Mouse (Mus musculus): Measurements from ENCODE around the gene Ndc1. TPM values are rescaled to one million over a fixed set of nuclear protein-coding genes. Genes with fewer than 3 reads are reported as not detected.

Gene Ndc1
- polyA plus RNA-seq, 1 experiment from 2014 or later = 32.6 TPM

DNA sequence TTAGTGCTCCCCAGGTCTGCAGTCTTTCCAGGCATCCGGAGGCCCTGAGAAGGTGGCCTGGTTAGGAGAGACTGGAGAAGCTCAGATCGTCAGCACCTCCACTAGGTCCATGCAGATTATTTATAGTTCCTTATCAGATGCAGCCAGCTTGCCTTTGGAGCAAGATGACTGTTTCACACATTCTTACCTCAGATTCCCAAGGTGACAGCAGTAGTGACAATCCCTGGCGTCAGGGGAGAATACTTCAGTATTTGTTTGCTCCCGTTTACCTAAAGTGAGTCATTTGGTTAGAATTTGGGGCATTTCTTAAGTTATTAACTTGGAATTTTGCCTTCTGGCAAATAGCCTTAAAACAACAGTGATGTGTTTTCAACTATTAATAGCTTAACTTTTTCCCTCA is 7.1 kb downstream of the Ndc1 start:
- H3K4me3 ChIP-seq (replicated peaks) = no peak overlapping the region
- peaks cover 34% of the 10 kb centered on the region for H3K36me3 ChIP-seq
- WGBS = 66% methylated on average over 4 of the region's 4 CpGs
- H3K27me3 ChIP-seq (replicated peaks) = no peaks in the 10 kb centered on the region
- no peak overlapping the region for H3K4me2 ChIP-seq (replicated peaks)
- no peak for ATAC-seq
- no peaks in the 10 kb centered on the region for H3K4me1 ChIP-seq (replicated peaks)
- H3K27ac ChIP-seq = no peak overlapping the region
- no peaks in the 10 kb centered on the region for H3K9me3 ChIP-seq
- no peak overlapping the region for H3K9ac ChIP-seq

DNA sequence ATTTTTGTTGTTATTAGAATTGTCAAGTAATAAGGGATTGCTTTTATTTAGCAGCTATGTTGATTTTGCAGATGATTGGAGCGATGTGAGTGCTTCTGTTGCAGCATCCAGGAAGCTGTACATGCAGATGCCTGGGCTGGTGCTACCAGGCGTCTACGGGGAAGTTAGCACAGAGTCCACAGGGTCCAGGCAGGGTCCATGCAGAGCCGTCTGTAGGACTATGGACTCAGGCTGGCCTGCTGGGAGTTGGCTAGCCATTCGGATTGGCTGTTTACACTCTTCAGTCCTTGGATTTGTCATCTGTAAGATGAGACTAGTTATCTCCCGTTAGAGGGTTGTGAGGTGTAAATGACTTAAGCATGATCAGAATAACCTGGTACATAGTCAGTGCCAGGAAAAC is 11.4 kb downstream of the Ndc1 start:
- Histone ChIP-seq H3K27me3 (replicated peaks) (no peaks in the 10 kb centered on the region), H3K27ac (no peak overlapping the region), H3K4me1 (replicated peaks) (no peaks in the 10 kb centered on the region), H3K36me3 (peaks cover 37% of the 10 kb centered on the region), H3K4me3 (replicated peaks) (no peak overlapping the region), H3K9me3 (no peaks in the 10 kb centered on the region), H3K4me2 (replicated peaks) (no peak overlapping the region), H3K9ac (no peak overlapping the region)
- 78% methylated on average over 6 of the region's 6 CpGs for WGBS
- peak; percentile 51; the same call in 1 of the 2 replicates for ATAC-seq

DNA sequence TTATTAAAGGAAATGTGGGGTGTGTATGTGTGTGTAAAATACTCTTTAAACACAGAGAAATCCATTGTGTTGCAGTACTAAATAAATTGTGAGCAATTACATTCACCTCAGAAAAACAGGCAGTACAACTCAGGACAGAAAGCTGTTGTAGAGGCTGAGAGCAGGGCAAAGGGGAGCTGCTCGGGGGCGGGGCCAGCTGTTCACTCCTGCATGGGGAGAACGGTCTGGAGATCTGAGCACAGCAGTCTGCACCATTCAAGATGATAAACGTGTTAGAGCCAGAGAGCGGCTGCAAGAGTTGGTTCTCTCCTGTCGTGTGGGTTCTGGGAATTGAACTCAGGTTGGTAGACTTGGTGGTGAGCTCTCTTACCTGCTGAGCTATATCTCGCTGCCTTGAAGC is 13.3 kb downstream of the Ndc1 start:
- WGBS = 68% methylated on average over 7 of the region's 7 CpGs
- H3K4me3 ChIP-seq (replicated peaks) = no peak overlapping the region
- H3K36me3 ChIP-seq = peaks cover 26% of the 10 kb centered on the region
- no peaks in the 10 kb centered on the region for H3K27me3 ChIP-seq (replicated peaks)
- H3K4me1 ChIP-seq (replicated peaks) = no peaks in the 10 kb centered on the region
- H3K4me2 ChIP-seq (replicated peaks) = no peak overlapping the region
- H3K9ac ChIP-seq = no peak overlapping the region
- no peak overlapping the region for H3K27ac ChIP-seq
- no peak for ATAC-seq
- H3K9me3 ChIP-seq = no peaks in the 10 kb centered on the region

DNA sequence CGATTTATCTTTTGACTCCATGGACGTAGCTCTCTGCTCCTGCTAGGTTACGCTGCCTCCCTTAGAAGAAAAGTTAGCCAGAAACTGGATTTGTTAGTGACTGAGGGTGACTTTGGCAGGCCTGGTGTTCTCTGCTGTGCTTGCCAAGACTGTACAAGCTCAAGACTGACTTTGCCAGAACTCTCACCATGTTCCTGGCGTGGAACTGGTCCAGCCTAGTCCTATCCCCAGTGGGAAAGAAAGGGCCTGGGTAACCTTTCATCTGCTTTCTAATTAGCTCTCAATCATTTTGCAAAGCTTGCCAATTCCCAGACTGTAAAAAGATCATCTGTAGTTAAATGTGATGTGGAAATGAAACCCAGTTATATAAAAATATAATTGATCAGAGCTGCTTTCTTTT is 19.5 kb downstream of the Ndc1 start:
- peaks cover 30% of the 10 kb centered on the region for H3K36me3 ChIP-seq

DNA sequence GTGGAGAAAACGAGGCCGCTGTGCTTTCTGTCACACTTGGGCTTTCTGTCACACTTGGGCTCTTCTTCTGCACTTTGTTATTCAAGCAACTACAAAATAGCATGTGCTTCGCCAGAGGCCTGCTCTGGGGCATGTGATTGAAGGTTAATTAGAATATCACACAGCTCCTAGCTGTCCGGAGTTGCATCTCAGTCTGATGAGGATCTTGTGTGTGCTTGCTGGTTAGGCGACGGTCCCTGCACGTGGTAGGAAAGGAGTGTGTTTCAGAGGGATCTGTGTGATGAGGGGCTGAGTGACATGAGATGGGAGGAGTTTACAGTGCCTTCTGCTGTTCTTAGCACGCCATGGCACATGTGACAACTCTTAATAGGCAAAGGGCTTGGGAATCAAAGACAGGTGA is 19.9 kb downstream of the Ndc1 start:
- no peak overlapping the region for H3K9ac ChIP-seq
- no peaks in the 10 kb centered on the region for H3K27me3 ChIP-seq (replicated peaks)
- 95% methylated on average over 8 of the region's 8 CpGs for WGBS
- no peak overlapping the region for H3K4me2 ChIP-seq (replicated peaks)
- no peak overlapping the region for H3K27ac ChIP-seq
- H3K4me3 ChIP-seq (replicated peaks) = no peak overlapping the region
- peaks cover 33% of the 10 kb centered on the region for H3K36me3 ChIP-seq
- no peaks in the 10 kb centered on the region for H3K4me1 ChIP-seq (replicated peaks)
- ATAC-seq = no peak
- H3K9me3 ChIP-seq = no peaks in the 10 kb centered on the region

More for the DNA sequence above, 19.5 kb downstream of the Ndc1 start:
- ATAC-seq = no peak
- 96% methylated on average over 4 of the region's 4 CpGs for WGBS
- H3K27me3 ChIP-seq (replicated peaks) = no peaks in the 10 kb centered on the region
- H3K4me2 ChIP-seq (replicated peaks) = no peak overlapping the region
- H3K27ac ChIP-seq = no peak overlapping the region
- no peak overlapping the region for H3K4me3 ChIP-seq (replicated peaks)
- H3K9me3 ChIP-seq = no peaks in the 10 kb centered on the region
- no peaks in the 10 kb centered on the region for H3K4me1 ChIP-seq (replicated peaks)
- no peak overlapping the region for H3K9ac ChIP-seq

DNA sequence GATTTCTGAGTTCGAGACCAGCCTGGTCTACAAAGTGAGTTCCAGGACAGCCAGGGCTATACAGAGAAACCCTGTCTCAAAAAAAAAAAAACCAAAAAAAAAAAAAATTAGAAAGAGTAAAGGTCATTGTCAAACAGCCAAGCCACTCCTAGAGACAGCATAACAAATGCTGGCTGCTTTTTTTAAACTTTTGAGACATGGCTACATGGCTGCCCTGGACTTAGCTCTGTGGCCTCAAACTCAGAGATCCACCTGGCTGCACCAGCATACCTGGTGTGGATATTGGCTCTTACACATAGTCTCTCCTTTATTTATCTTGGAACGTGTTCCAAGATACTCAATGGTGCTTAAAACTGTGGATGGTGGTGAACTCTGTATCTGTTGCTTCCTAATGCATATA is 20.7 kb downstream of the Ndc1 start:
- Histone ChIP-seq H3K4me3 (replicated peaks) (no peak overlapping the region), H3K27me3 (replicated peaks) (no peaks in the 10 kb centered on the region), H3K4me1 (replicated peaks) (no peaks in the 10 kb centered on the region), H3K9me3 (no peaks in the 10 kb centered on the region), H3K36me3 (peaks cover 30% of the 10 kb centered on the region), H3K27ac (no peak overlapping the region), H3K9ac (no peak overlapping the region), H3K4me2 (replicated peaks) (no peak overlapping the region)
- 86% methylated on average over 2 of the region's 2 CpGs for WGBS
- ATAC-seq = no peak

DNA sequence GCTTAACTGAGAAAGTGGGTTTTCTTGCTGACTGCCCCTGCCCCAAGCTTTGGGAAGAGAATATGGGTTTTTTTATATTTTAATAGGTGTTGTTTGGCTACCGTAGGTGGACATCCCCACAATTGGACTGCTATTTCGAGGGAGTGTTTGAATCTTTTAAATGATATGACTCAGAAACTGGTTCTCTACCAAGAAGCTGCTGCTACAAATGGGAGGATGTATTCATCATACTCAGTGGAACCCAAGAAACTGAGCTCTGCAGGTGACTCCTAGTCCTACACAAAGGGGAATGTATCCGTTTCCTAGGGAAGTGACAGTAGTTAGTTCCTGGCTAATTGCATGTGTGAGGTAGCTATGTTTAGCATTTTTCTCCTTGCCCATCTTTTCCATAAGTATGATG is 21.8 kb downstream of the Ndc1 start:
- Histone ChIP-seq H3K36me3 (peaks cover 32% of the 10 kb centered on the region), H3K9me3 (no peaks in the 10 kb centered on the region), H3K27me3 (replicated peaks) (no peaks in the 10 kb centered on the region), H3K27ac (no peak overlapping the region), H3K4me1 (replicated peaks) (no peaks in the 10 kb centered on the region), H3K4me3 (replicated peaks) (no peak overlapping the region), H3K4me2 (replicated peaks) (no peak overlapping the region), H3K9ac (no peak overlapping the region)
- ATAC-seq = no peak
- 96% methylated on average over 3 of the region's 3 CpGs for WGBS

DNA sequence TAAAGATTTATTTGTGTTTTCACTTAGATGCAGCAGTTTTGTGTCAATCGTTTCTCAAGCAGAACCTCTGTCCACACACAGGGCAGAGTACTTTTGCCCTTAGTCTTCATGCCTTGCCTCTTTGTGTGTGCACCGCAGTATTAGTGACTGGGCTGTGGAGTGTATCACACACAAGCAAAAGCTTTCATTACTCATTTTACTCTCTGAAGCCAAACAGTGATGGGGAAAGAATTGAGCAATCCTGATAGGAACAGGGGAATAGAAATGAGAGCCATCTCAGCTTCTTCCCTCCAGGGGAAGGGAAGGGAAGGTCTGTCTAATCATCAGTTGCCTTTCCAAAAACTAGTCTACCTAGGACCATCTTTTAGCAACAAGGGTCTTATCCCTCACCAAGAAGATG is 26.2 kb downstream of the Ndc1 start:
- no peak overlapping the region for H3K9ac ChIP-seq
- 89% methylated on average over 2 of the region's 2 CpGs for WGBS
- no peaks in the 10 kb centered on the region for H3K27me3 ChIP-seq (replicated peaks)
- peaks cover 23% of the 10 kb centered on the region for H3K36me3 ChIP-seq
- H3K4me1 ChIP-seq (replicated peaks) = no peaks in the 10 kb centered on the region
- no peak overlapping the region for H3K4me2 ChIP-seq (replicated peaks)
- no peak for ATAC-seq
- H3K27ac ChIP-seq = no peak overlapping the region
- H3K9me3 ChIP-seq = no peaks in the 10 kb centered on the region
- H3K4me3 ChIP-seq (replicated peaks) = no peak overlapping the region

DNA sequence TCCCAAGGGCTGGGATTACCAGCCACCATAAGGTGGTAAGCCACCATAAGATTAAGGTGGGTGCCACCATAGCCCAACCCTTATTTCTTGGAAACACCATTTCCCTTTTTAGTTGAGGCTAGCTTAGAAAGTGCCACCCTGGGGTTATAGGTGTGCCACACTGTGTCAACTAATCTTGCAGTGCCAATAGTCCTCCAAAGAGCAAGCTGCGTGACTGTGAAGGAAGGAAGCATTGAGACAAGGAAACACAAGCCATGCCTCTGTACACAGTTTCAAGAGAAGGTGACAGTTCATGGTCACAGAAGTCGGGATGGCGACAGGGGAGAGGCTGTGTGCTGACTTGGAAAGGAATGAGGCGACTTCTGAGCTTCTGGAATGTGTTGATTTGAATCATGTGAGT is 52.6 kb downstream of the Ndc1 start:
- Histone ChIP-seq H3K27me3 (replicated peaks) (0 out of 2 replicates have a peak, but pooled peaks cover 3% of the 10 kb centered on the region), H3K4me1 (replicated peaks) (no peaks in the 10 kb centered on the region), H3K9ac (no peak overlapping the region), H3K36me3 (0 out of 2 replicates have a peak, but pooled peaks cover 3% of the 10 kb centered on the region), H3K4me2 (replicated peaks) (no peak overlapping the region), H3K4me3 (replicated peaks) (no peak overlapping the region), H3K27ac (no peak overlapping the region), H3K9me3 (no peaks in the 10 kb centered on the region)
- ATAC-seq = no peak
- 82% methylated on average over 4 of the region's 4 CpGs for WGBS

DNA sequence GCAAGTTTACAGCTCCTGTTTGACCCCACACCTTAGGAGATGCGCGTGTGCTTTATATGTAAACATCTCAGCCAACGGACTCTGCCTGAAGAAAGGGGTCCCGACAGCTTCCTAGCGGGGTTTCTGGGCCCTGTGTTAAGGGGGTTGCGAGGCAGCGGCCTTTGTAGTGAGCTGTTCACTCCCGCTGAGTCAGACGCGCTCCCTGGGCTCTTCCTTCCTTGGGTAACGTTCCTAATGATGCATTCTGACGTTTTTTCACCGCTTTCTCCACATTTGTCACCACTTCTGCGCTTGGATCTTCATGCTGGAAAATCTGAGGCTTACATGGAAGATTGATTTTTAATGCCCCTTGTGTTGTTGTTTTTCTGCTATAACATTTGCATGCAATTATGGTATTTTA is 54.1 kb downstream of the Ndc1 start:
- no peak for ATAC-seq
- no peak overlapping the region for H3K4me3 ChIP-seq (replicated peaks)
- no peaks in the 10 kb centered on the region for H3K9me3 ChIP-seq
- H3K27me3 ChIP-seq (replicated peaks) = 0 out of 2 replicates have a peak, but pooled peaks cover 3% of the 10 kb centered on the region
- H3K4me2 ChIP-seq (replicated peaks) = peak overlapping the region; percentile 47
- H3K27ac ChIP-seq = no peak overlapping the region
- 9% methylated on average over 14 of the region's 14 CpGs for WGBS
- 0 out of 2 replicates have a peak, but pooled peaks cover 3% of the 10 kb centered on the region for H3K36me3 ChIP-seq
- H3K9ac ChIP-seq = no peak overlapping the region
- no peaks in the 10 kb centered on the region for H3K4me1 ChIP-seq (replicated peaks)

DNA sequence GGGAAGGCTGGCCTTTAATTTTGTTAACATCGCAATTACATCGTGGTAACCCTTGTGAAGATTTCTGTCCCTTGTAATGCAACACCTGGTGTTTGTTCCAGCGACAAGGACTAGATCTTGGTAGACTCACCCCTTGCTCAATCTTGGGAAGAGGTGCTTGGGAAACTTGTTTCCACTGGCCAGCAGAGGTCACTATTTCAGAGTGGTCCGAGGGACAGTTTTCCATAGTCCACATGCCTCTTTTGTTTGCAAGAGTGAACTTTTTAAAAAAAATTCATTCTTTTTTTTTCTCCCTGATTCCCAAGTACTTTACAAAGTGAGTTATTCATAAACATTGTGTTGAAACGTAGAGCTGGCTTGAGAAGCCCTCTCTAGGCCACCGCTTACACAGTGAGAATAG is 54.6 kb downstream of the Ndc1 start:
- ATAC-seq = no peak
- 0 out of 2 replicates have a peak, but pooled peaks cover 3% of the 10 kb centered on the region for H3K27me3 ChIP-seq (replicated peaks)
- 0 out of 2 replicates have a peak, but pooled peaks cover 3% of the 10 kb centered on the region for H3K36me3 ChIP-seq
- no peak overlapping the region for H3K4me2 ChIP-seq (replicated peaks)
- no peak overlapping the region for H3K4me3 ChIP-seq (replicated peaks)
- H3K4me1 ChIP-seq (replicated peaks) = no peaks in the 10 kb centered on the region
- H3K27ac ChIP-seq = no peak overlapping the region
- 19% methylated on average over 6 of the region's 6 CpGs for WGBS
- H3K9me3 ChIP-seq = no peaks in the 10 kb centered on the region
- H3K9ac ChIP-seq = no peak overlapping the region

DNA sequence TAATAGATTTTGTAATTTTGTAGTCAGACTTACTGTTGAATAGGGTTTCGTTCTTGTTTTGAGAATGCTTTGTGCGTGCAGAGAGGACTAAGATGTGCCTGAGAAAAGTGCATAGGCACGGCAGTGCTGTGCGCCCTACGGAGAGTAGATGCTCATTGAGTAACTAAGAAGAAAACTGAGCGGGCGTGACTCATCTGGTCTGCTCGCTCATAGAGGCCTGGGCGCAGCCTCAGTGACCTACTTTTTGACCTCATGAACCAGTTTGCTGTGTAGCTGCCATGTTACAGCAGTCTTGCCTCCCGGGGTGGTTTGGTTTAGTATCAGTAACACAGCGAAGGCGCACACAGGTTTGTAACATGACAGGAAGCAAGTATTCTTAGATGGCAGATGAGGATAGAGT is 58.0 kb downstream of the Ndc1 start:
- no peak overlapping the region for H3K4me3 ChIP-seq (replicated peaks)
- H3K36me3 ChIP-seq = no peaks in the 10 kb centered on the region

DNA sequence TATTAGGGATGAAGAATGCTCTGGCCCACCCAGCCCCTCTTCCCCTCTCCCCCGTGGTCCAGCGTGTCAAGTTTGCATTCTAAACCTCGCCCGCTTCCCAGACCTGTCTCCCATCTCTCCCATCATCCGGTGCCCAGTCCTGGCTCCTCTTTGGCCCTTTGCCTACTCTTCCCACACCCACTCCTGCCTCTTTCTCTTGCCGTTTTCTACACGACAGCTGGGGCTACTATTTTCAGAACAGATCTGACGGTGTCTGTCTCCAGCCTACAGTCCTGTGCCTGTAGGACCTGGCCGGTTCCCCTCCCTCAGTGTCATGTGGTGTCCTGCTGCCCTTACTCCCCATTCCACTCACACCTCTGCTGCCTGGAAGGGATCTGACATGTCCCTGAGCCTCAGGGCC is 59.0 kb downstream of the Ndc1 start:
- no peak for ATAC-seq

More for the DNA sequence above, 58.0 kb downstream of the Ndc1 start:
- ATAC-seq = no peak
- Histone ChIP-seq H3K27me3 (replicated peaks) (0 out of 2 replicates have a peak, but pooled peaks cover 3% of the 10 kb centered on the region), H3K9ac (no peak overlapping the region), H3K27ac (no peak overlapping the region), H3K4me2 (replicated peaks) (no peak overlapping the region), H3K9me3 (no peaks in the 10 kb centered on the region), H3K4me1 (replicated peaks) (no peaks in the 10 kb centered on the region)
- WGBS = 93% methylated on average over 12 of the region's 12 CpGs

More for the DNA sequence above, 59.0 kb downstream of the Ndc1 start:
- Histone ChIP-seq H3K36me3 (no peaks in the 10 kb centered on the region), H3K4me3 (replicated peaks) (no peak overlapping the region), H3K4me2 (replicated peaks) (no peak overlapping the region), H3K4me1 (replicated peaks) (no peaks in the 10 kb centered on the region), H3K27me3 (replicated peaks) (0 out of 2 replicates have a peak, but pooled peaks cover 3% of the 10 kb centered on the region), H3K27ac (no peak overlapping the region), H3K9me3 (no peaks in the 10 kb centered on the region), H3K9ac (no peak overlapping the region)
- 76% methylated on average over 9 of the region's 9 CpGs for WGBS

Data from intestine, embryonic 15.5 days (tissue).